In genomic region chr4:45452569-45453111, GRCm38 (mm10) we compare ENCODE assay signal across 8 mouse cellular contexts. TPM values are rescaled to one million over a fixed set of nuclear protein-coding genes. Genes with fewer than 3 reads are reported as not detected.
DNase-seq lines count a peak whose midpoint lies in the region; ATAC-seq and TF ChIP-seq lines count a peak whose summit lies in the region.

No protein-coding gene starts in this region.

- H3K27ac ChIP-seq in hindbrain, embryonic 10.5 days: peak overlapping the region; percentile 37
- H3K27ac ChIP-seq in hindbrain, embryonic 13.5 days: no peak overlapping the region
- peak overlapping the region; percentile 97 for H3K27ac ChIP-seq in intestine, embryonic 16.5 days (ENCODE audit: low read length)
- peak overlapping the region; percentile 83 for H3K27ac ChIP-seq in liver, embryonic 16.5 days (ENCODE audit: low read length)
- peak overlapping the region; percentile 86 for H3K27ac ChIP-seq in stomach, postnatal 0 days (replicated peaks)

- TF ChIP-seq CTCF in stomach, postnatal 0 days (IDR thresholded peaks at IDR 0.05; ENCODE audit: low read depth): no peak

- DNase-seq in hindbrain, embryonic 10.5 days (ENCODE audit: low spot score): no peak
- DNase-seq in brain, adult 2 months (ENCODE audit: low read depth, low spot score): peak; percentile 53
- DNase-seq in stomach, postnatal 0 days (ENCODE audit: low spot score): peak; percentile 67
- no peak for DNase-seq in left cerebral cortex, postnatal 4 days
- no peak for DNase-seq in urinary bladder, postnatal 25 days (ENCODE audit: low spot score)

- TF ChIP-seq EP300 in stomach, postnatal 0 days (optimal IDR thresholded peaks at IDR 0.05): no peak

- 59% methylated on average over 7 of the region's 7 CpGs for WGBS in hindbrain, embryonic 10.5 days
- 57% methylated on average over 7 of the region's 7 CpGs for WGBS in hindbrain, embryonic 13.5 days
- WGBS in intestine, embryonic 16.5 days: 47% methylated on average over 7 of the region's 7 CpGs
- WGBS in liver, embryonic 16.5 days (ENCODE audit: insufficient replicate concordance): 50% methylated on average over 7 of the region's 7 CpGs
- 42% methylated on average over 7 of the region's 7 CpGs for WGBS in stomach, postnatal 0 days

- H3K9ac ChIP-seq in hindbrain, embryonic 13.5 days: no peak overlapping the region
- peak overlapping the region; percentile 58 for H3K9ac ChIP-seq in intestine, embryonic 16.5 days (ENCODE audit: low read depth, low read length)
- no peak overlapping the region for H3K9ac ChIP-seq in liver, embryonic 16.5 days (ENCODE audit: low read depth, low read length)
- H3K9ac ChIP-seq in stomach, postnatal 0 days (ENCODE audit: low read length): no peak overlapping the region

- peaks cover 6% of the 10 kb centered on the region; the same call in 1 of the 2 replicates for H3K27me3 ChIP-seq in hindbrain, embryonic 10.5 days (ENCODE audit: insufficient read depth, poor library complexity, severe bottlenecking)
- 0 out of 2 replicates have a peak, but pooled peaks cover 10% of the 10 kb centered on the region for H3K27me3 ChIP-seq in hindbrain, embryonic 13.5 days
- H3K27me3 ChIP-seq in intestine, embryonic 16.5 days (replicated peaks; ENCODE audit: control insufficient read depth, insufficient read depth, low read length): no peaks in the 10 kb centered on the region
- H3K27me3 ChIP-seq in liver, embryonic 16.5 days (ENCODE audit: control insufficient read depth, insufficient read depth, low read depth, low read length): no peaks in the 10 kb centered on the region
- no peaks in the 10 kb centered on the region for H3K27me3 ChIP-seq in stomach, postnatal 0 days (ENCODE audit: control insufficient read depth, insufficient read depth, low read length)

- intact Hi-C loops in left cerebral cortex, postnatal 4 days (cut with DNase I): no loop called here

- ATAC-seq in hindbrain, embryonic 13.5 days (ENCODE audit: low FRiP score): no peak
- peak; percentile 82 for ATAC-seq in intestine, embryonic 16.5 days
- peak; percentile 68 for ATAC-seq in liver, embryonic 16.5 days (ENCODE audit: low read depth)
- ATAC-seq in stomach, postnatal 0 days (ENCODE audit: low FRiP score, low TSS enrichment): peak; percentile 82

- H3K4me1 ChIP-seq in hindbrain, embryonic 10.5 days (replicated peaks): peaks cover 57% of the 10 kb centered on the region
- H3K4me1 ChIP-seq in hindbrain, embryonic 13.5 days (replicated peaks): peaks cover 51% of the 10 kb centered on the region
- H3K4me1 ChIP-seq in intestine, embryonic 16.5 days (ENCODE audit: control insufficient read depth, insufficient read depth, low read length): peaks cover 36% of the 10 kb centered on the region
- peaks cover 15% of the 10 kb centered on the region for H3K4me1 ChIP-seq in liver, embryonic 16.5 days (ENCODE audit: control insufficient read depth, low read depth, low read length)
- H3K4me1 ChIP-seq in stomach, postnatal 0 days (replicated peaks; ENCODE audit: control insufficient read depth, insufficient read depth): peaks cover 2% of the 10 kb centered on the region; the same call in 1 of the 2 replicates

- H3K9me3 ChIP-seq in hindbrain, embryonic 10.5 days: no peaks in the 10 kb centered on the region
- no peaks in the 10 kb centered on the region for H3K9me3 ChIP-seq in hindbrain, embryonic 13.5 days
- H3K9me3 ChIP-seq in intestine, embryonic 16.5 days (ENCODE audit: control insufficient read depth, low read length): no peaks in the 10 kb centered on the region
- H3K9me3 ChIP-seq in liver, embryonic 16.5 days (replicated peaks; ENCODE audit: control insufficient read depth, low read length): no peaks in the 10 kb centered on the region
- H3K9me3 ChIP-seq in stomach, postnatal 0 days (ENCODE audit: control insufficient read depth, low read length): no peaks in the 10 kb centered on the region

- peaks cover 23% of the 10 kb centered on the region for H3K36me3 ChIP-seq in hindbrain, embryonic 10.5 days
- H3K36me3 ChIP-seq in hindbrain, embryonic 13.5 days: peaks cover 9% of the 10 kb centered on the region
- no peaks in the 10 kb centered on the region for H3K36me3 ChIP-seq in intestine, embryonic 16.5 days (ENCODE audit: control insufficient read depth, insufficient read depth, low read length)
- peaks cover 3% of the 10 kb centered on the region; the same call in 1 of the 2 replicates for H3K36me3 ChIP-seq in liver, embryonic 16.5 days (ENCODE audit: control insufficient read depth, insufficient read depth)
- H3K36me3 ChIP-seq in stomach, postnatal 0 days (ENCODE audit: control insufficient read depth, insufficient read depth, low read length): peaks cover 5% of the 10 kb centered on the region

- no peak overlapping the region for H3K4me3 ChIP-seq in hindbrain, embryonic 10.5 days
- H3K4me3 ChIP-seq in hindbrain, embryonic 13.5 days: no peak overlapping the region
- peak overlapping the region; percentile 21 for H3K4me3 ChIP-seq in intestine, embryonic 16.5 days (ENCODE audit: low read length)
- H3K4me3 ChIP-seq in liver, embryonic 16.5 days (ENCODE audit: low read depth, low read length): no peak overlapping the region
- no peak overlapping the region for H3K4me3 ChIP-seq in stomach, postnatal 0 days (ENCODE audit: low read depth, low read length)

- no peak overlapping the region for H3K4me2 ChIP-seq in hindbrain, embryonic 13.5 days
- peak overlapping the region; percentile 51 for H3K4me2 ChIP-seq in intestine, embryonic 16.5 days (ENCODE audit: low read depth, low read length)
- H3K4me2 ChIP-seq in liver, embryonic 16.5 days (ENCODE audit: low read depth, low read length): peak overlapping the region; percentile 9
- H3K4me2 ChIP-seq in stomach, postnatal 0 days (replicated peaks; ENCODE audit: low read depth): no peak overlapping the region

RNA-seq across cellular contexts. Expression of gene Slc25a51, which starts 44.1 kb away (rescaled TPM):
- polyA plus RNA-seq in hindbrain, embryonic 10.5 days (2016; fragmentation: Nextera tagmentation; extraction: Ambion mirVana): 77.6 and 79.9 TPM in 2 replicates
- polyA plus RNA-seq in hindbrain, embryonic 13.5 days (2015; fragmentation: Nextera tagmentation; extraction: Ambion mirVana): 71.2 and 74.8 TPM in 2 replicates
- polyA plus RNA-seq in intestine, embryonic 16.5 days (2015; fragmentation: Nextera tagmentation; extraction: Ambion mirVana): 50.3 and 55.5 TPM in 2 replicates
- polyA plus RNA-seq in liver, embryonic 16.5 days (2015; fragmentation: Nextera tagmentation; extraction: Ambion mirVana): 76.1 and 79.3 TPM in 2 replicates
- 39.9 and 40.5 TPM in 2 replicates for polyA plus RNA-seq in stomach, postnatal 0 days (2015; fragmentation: Nextera tagmentation; extraction: Ambion mirVana)
- total RNA-seq in left cerebral cortex, postnatal 4 days (2021): 100 to 1,000 TPM; 113 to 116 TPM

Comparison
In these comparisons a context has a peak if more than half of its experiments do, and no peak if none do; other contexts are left out.
1. DNase-seq: peak in brain, adult 2 months (single experiment) and stomach, postnatal 0 days (single experiment); none in hindbrain, embryonic 10.5 days (single experiment), left cerebral cortex, postnatal 4 days (single experiment) and urinary bladder, postnatal 25 days (single experiment).
2. H3K4me2 ChIP-seq: peak in intestine, embryonic 16.5 days (single experiment) and liver, embryonic 16.5 days (single experiment); none in hindbrain, embryonic 13.5 days (single experiment) and stomach, postnatal 0 days (single experiment).